Mouse (Mus musculus): ENCODE measurements around the gene Tmed4. TPM values are rescaled to one million over a fixed set of nuclear protein-coding genes. Genes with fewer than 3 reads are reported as not detected.

The Tmed4 gene
- polyA plus RNA-seq, 1 experiment from 2014 or later = 132 TPM

- H3K4me3 ChIP-seq (ENCODE audit: low read length) = no peak overlapping the region
- no peak overlapping the region for H3K9ac ChIP-seq (ENCODE audit: low read depth, low read length)
- no peaks in the 10 kb centered on the region for H3K27me3 ChIP-seq (ENCODE audit: control insufficient read depth, insufficient read depth, low read length)
- ATAC-seq (ENCODE audit: low FRiP score, low TSS enrichment) = no peak
- H3K4me1 ChIP-seq (ENCODE audit: control insufficient read depth, insufficient read depth, low read length) = no peaks in the 10 kb centered on the region
- 92% methylated on average over 3 of the region's 3 CpGs for WGBS
- no peak overlapping the region for H3K27ac ChIP-seq (ENCODE audit: low read depth, low read length)
- no peaks in the 10 kb centered on the region for H3K9me3 ChIP-seq (ENCODE audit: control insufficient read depth, low read length)
- no peaks in the 10 kb centered on the region for H3K36me3 ChIP-seq (ENCODE audit: control insufficient read depth, insufficient read depth, low read length)
- H3K4me2 ChIP-seq (replicated peaks; ENCODE audit: low read depth, low read length) = no peak overlapping the region
Observed at GRCm38 (mm10) chr11:6290138-6290537, 15.5 kb upstream of the Tmed4 start.

DNA sequence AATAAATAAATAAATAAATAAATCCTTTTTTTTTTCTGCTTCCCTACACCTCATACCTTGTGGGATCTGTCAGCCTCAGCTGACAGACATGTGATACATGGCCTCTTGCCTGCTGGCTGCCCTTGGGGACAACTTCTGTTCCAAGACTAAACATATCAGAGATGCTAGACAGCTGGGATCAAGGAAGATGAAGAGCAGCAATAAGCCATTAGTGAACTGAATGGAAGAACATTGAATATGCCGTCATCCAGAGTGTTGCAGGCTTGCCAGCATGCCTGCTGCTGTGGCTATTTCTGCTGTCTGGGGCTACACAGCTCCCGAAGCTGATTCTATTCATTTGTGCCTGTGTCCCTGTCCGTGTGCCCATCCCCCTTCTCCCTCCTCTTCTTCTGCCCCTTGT lies 8.3 kb upstream of the Tmed4 start:
- no peak overlapping the region for H3K27ac ChIP-seq (ENCODE audit: low read depth, low read length)
- H3K4me3 ChIP-seq (ENCODE audit: low read length) = no peak overlapping the region
- no peak for ATAC-seq (ENCODE audit: low FRiP score, low TSS enrichment)
- peaks cover 4% of the 10 kb centered on the region; the same call in 1 of the 2 replicates for H3K9me3 ChIP-seq (ENCODE audit: control insufficient read depth, low read length)
- H3K4me1 ChIP-seq (ENCODE audit: control insufficient read depth, insufficient read depth, low read length) = no peaks in the 10 kb centered on the region
- 85% methylated on average over 3 of the region's 3 CpGs for WGBS
- no peaks in the 10 kb centered on the region for H3K36me3 ChIP-seq (ENCODE audit: control insufficient read depth, insufficient read depth, low read length)
- H3K9ac ChIP-seq (ENCODE audit: low read depth, low read length) = no peak overlapping the region
- no peaks in the 10 kb centered on the region for H3K27me3 ChIP-seq (ENCODE audit: control insufficient read depth, insufficient read depth, low read length)
- H3K4me2 ChIP-seq (replicated peaks; ENCODE audit: low read depth, low read length) = no peak overlapping the region

GRCm38 (mm10) chr11:6276466-6276865 lies 1.8 kb upstream of the Tmed4 start:
- 76% methylated on average over 3 of the region's 3 CpGs for WGBS
- no peak overlapping the region for H3K27ac ChIP-seq (ENCODE audit: low read depth, low read length)
- H3K4me3 ChIP-seq (ENCODE audit: low read length) = no peak overlapping the region
- H3K9me3 ChIP-seq (ENCODE audit: control insufficient read depth, low read length) = peaks cover 4% of the 10 kb centered on the region; the same call in 1 of the 2 replicates
- no peak overlapping the region for H3K4me2 ChIP-seq (replicated peaks; ENCODE audit: low read depth, low read length)
- no peaks in the 10 kb centered on the region for H3K27me3 ChIP-seq (ENCODE audit: control insufficient read depth, insufficient read depth, low read length)
- H3K4me1 ChIP-seq (ENCODE audit: control insufficient read depth, insufficient read depth, low read length) = peaks cover 16% of the 10 kb centered on the region; the same call in 1 of the 2 replicates
- ATAC-seq (ENCODE audit: low FRiP score, low TSS enrichment) = no peak
- no peak overlapping the region for H3K9ac ChIP-seq (ENCODE audit: low read depth, low read length)
- peaks cover 7% of the 10 kb centered on the region for H3K36me3 ChIP-seq (ENCODE audit: control insufficient read depth, insufficient read depth, low read length)

DNA sequence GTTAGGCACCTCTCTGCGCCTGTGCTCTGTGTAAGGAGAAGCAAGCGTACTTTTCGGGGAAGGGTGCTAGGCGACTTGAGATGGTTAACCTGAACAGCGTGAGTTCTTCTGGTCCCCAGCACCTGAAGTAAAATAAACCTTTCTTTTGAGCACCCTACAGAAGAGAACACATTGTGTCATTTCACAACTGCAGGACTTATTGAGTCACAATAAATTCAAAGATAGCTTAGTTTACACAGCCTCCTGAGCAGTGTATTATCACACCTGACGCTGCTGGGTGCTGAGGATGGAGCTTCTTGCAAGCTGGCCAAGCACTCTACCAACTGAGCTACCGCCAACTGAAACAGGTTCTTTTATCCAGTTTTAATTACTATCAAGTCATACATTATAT lies 419 bp upstream of the Tmed4 start:
- Histone ChIP-seq H3K4me3 (ENCODE audit: low read length) (peak overlapping the region; percentile 92), H3K4me1 (ENCODE audit: control insufficient read depth, insufficient read depth, low read length) (peaks cover 16% of the 10 kb centered on the region; the same call in 1 of the 2 replicates), H3K4me2 (replicated peaks; ENCODE audit: low read depth, low read length) (peak overlapping the region; percentile 91), H3K9ac (ENCODE audit: low read depth, low read length) (peak overlapping the region; percentile 53; the same call in 1 of the 2 replicates), H3K9me3 (ENCODE audit: control insufficient read depth, low read length) (peaks cover under 1% of the 10 kb centered on the region; the same call in 1 of the 2 replicates), H3K36me3 (ENCODE audit: control insufficient read depth, insufficient read depth, low read length) (peaks cover 19% of the 10 kb centered on the region), H3K27me3 (ENCODE audit: control insufficient read depth, insufficient read depth, low read length) (no peaks in the 10 kb centered on the region), H3K27ac (ENCODE audit: low read depth, low read length) (0 out of 2 replicates have a peak overlapping the region, but pooled peaks have one; percentile 43)
- ATAC-seq (ENCODE audit: low FRiP score, low TSS enrichment) = no peak
- WGBS = 23% methylated on average over 7 of the region's 7 CpGs

- H3K4me1 ChIP-seq (ENCODE audit: control insufficient read depth, insufficient read depth, low read length) = peaks cover 16% of the 10 kb centered on the region; the same call in 1 of the 2 replicates
- WGBS = 45% methylated on average over 11 of the region's 11 CpGs
- no peak overlapping the region for H3K27ac ChIP-seq (ENCODE audit: low read depth, low read length)
- H3K9me3 ChIP-seq (ENCODE audit: control insufficient read depth, low read length) = no peaks in the 10 kb centered on the region
- H3K4me2 ChIP-seq (replicated peaks; ENCODE audit: low read depth, low read length) = peak overlapping the region; percentile 91
- ATAC-seq (ENCODE audit: low FRiP score, low TSS enrichment) = no peak
- peaks cover 19% of the 10 kb centered on the region for H3K36me3 ChIP-seq (ENCODE audit: control insufficient read depth, insufficient read depth, low read length)
- H3K27me3 ChIP-seq (ENCODE audit: control insufficient read depth, insufficient read depth, low read length) = no peaks in the 10 kb centered on the region
- peak overlapping the region; percentile 88 for H3K9ac ChIP-seq (ENCODE audit: low read depth, low read length)
- H3K4me3 ChIP-seq (ENCODE audit: low read length) = peak overlapping the region; percentile 92
Observed at GRCm38 (mm10) chr11:6273607-6274006, 1.1 kb downstream of the Tmed4 start.

- Histone ChIP-seq H3K4me1 (ENCODE audit: control insufficient read depth, insufficient read depth, low read length) (peaks cover 8% of the 10 kb centered on the region), H3K4me2 (replicated peaks; ENCODE audit: low read depth, low read length) (peak within 1 kb of the TSS; percentile 90), H3K9me3 (ENCODE audit: control insufficient read depth, low read length) (no peaks in the 10 kb centered on the region), H3K27ac (ENCODE audit: low read depth, low read length) (peak within 1 kb of the TSS; percentile 87), H3K27me3 (ENCODE audit: control insufficient read depth, insufficient read depth, low read length) (no peaks in the 10 kb centered on the region), H3K4me3 (ENCODE audit: low read length) (peak within 1 kb of the TSS; percentile 81), H3K9ac (ENCODE audit: low read depth, low read length) (peak within 1 kb of the TSS; percentile 86), H3K36me3 (ENCODE audit: control insufficient read depth, insufficient read depth, low read length) (peaks cover 59% of the 10 kb centered on the region)
- WGBS = 3% methylated on average over 50 of the region's 50 CpGs
- ATAC-seq (ENCODE audit: low FRiP score, low TSS enrichment) = peak; percentile 98
Observed at GRCm38 (mm10) chr11:6267320-6268254, 7.1 kb downstream of the Tmed4 start, which contains the start of gene Ddx56. Gene Ddx56, minus strand, starts transcription at chr11:6267772.

DNA sequence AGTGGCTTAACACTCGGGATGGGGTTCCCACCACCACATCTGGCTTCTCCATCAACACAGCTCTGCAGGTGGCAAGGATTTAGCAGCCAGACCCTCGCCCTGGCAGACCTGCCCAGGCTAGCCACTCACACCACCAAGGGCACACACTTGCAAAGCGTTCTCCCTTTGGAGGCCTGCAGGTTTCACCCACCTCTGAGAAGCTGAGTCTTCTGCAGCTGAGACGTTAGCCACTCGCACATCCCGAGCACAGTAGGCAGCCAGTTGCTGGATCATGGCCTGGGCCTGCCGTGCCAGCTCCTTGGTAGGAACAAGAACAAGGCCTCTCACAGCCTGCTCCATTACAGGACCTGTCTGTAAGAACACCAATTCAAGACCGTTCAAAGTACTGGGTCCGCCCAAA lies 8.0 kb downstream of the Tmed4 start:
- peak overlapping the region; percentile 90 for H3K4me2 ChIP-seq (replicated peaks; ENCODE audit: low read depth, low read length)
- WGBS = 74% methylated on average over 9 of the region's 9 CpGs
- no peaks in the 10 kb centered on the region for H3K9me3 ChIP-seq (ENCODE audit: control insufficient read depth, low read length)
- peak overlapping the region; percentile 81 for H3K4me3 ChIP-seq (ENCODE audit: low read length)
- no peak for ATAC-seq (ENCODE audit: low FRiP score, low TSS enrichment)
- peak overlapping the region; percentile 86 for H3K9ac ChIP-seq (ENCODE audit: low read depth, low read length)
- H3K36me3 ChIP-seq (ENCODE audit: control insufficient read depth, insufficient read depth, low read length) = peaks cover 62% of the 10 kb centered on the region
- H3K27ac ChIP-seq (ENCODE audit: low read depth, low read length) = no peak overlapping the region; the same call in 1 of the 2 replicates
- H3K4me1 ChIP-seq (ENCODE audit: control insufficient read depth, insufficient read depth, low read length) = peaks cover 8% of the 10 kb centered on the region
- H3K27me3 ChIP-seq (ENCODE audit: control insufficient read depth, insufficient read depth, low read length) = no peaks in the 10 kb centered on the region

- no peaks in the 10 kb centered on the region for H3K27me3 ChIP-seq (ENCODE audit: control insufficient read depth, insufficient read depth, low read length)
- H3K4me3 ChIP-seq (ENCODE audit: low read length) = no peak overlapping the region
- peaks cover 92% of the 10 kb centered on the region for H3K36me3 ChIP-seq (ENCODE audit: control insufficient read depth, insufficient read depth, low read length)
- no peaks in the 10 kb centered on the region for H3K9me3 ChIP-seq (ENCODE audit: control insufficient read depth, low read length)
- peaks cover 3% of the 10 kb centered on the region for H3K4me1 ChIP-seq (ENCODE audit: control insufficient read depth, insufficient read depth, low read length)
- WGBS = 81% methylated on average over 10 of the region's 10 CpGs
- no peak for ATAC-seq (ENCODE audit: low FRiP score, low TSS enrichment)
- H3K27ac ChIP-seq (ENCODE audit: low read depth, low read length) = no peak overlapping the region
- H3K9ac ChIP-seq (ENCODE audit: low read depth, low read length) = no peak overlapping the region
- no peak overlapping the region for H3K4me2 ChIP-seq (replicated peaks; ENCODE audit: low read depth, low read length)
Observed at GRCm38 (mm10) chr11:6261434-6262082, 13.1 kb downstream of the Tmed4 start.
